Mouse (Mus musculus) lung, postnatal 10 days (tissue): Measurements from ENCODE around the gene Scn11a.

Experiments used
- DNase-seq: peaks from one replicate; pipeline ENCODE4 v3.0.0; 2021

Scn11a gene

GRCm38 (mm10) chr9:119825297-119825696, at the start of gene Scn11a:
Scn11a (minus strand) TSS chr9:119825456.
- DNase-seq, result no peak

DNA sequence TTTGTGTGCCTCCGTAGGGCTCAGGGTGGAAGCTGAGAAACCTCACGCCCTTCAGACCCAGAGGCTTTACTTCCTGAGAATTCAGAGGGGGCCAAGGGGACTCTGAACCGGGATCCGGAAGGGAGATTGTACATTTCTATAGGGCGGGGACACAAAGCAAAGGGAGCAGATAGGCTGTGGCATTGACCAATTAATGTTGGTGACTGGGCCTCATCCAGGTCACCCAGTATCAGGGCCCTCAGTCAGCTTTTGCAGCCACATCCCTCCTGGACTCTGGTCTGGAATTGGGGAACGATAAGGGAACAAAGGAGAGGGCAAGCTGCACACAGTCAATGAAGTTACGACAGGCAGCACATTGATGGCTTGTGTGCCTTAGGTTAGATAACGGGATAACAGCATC, 28.9 kb upstream of the Scn11a start:
- DNase-seq, result no peak

GRCm38 (mm10) chr9:119853071-119853846, 28.0 kb upstream of the Scn11a start:
- DNase-seq, result no peak

GRCm38 (mm10) chr9:119852347-119853030, 27.2 kb upstream of the Scn11a start:
- no peak for DNase-seq

DNA sequence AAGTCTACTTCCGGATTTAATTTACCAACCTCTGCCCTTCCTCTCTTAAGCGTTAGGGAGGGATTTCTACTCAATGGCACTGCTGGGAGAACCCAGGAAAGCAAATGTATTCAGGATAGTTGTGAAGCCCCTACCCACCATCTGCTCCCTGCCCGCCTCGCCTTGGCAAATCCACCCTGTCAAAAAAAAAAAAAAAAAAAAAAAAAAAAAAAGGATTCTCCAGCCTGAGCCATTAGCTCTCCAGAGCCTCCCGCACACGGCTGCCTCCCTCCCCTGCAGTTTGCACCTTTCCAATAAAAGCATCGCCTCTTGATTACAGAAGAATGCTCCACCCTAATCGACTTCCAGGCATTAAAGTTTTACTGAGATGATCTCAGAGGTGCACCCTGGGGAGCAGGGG, 24.0 kb upstream of the Scn11a start:
- no peak for DNase-seq

DNA sequence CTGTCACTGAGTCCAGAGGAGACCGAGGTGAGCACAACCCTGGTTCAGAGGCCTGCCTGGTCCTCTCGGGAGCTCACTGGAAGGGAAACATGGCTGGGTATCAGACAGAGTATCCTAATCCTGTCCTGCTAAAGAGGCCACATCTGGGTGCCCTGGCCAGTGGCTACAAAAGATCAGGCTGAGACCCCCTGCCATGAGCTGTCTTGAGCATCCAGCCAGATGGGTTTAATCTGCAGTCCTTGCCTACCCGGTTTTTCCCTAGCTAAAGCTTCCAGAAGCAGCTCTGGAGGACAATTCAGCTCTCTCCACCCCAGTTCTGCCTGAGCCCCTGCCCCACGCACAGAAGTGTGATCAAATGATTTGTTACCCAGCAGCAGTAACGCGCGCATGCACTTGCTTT, 23.4 kb upstream of the Scn11a start:
- no peak for DNase-seq

DNA sequence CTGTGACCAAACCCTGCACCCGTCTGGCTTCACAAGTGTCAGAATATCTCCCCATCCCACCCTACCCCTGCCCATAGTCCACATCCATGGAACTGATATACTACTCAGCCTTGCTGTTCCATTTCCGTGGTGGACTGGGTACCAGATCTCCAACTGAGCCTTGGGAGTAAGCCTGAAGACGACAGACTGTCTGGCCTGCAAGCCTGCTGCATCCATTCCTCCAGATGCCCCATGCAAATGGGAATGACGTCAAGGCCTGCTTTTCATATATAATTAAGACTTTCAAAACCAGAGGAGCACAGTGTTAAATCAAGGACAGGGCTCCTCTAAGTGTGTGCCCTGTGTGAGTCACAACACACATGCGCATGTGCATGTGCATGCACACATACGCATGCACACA, 21.9 kb upstream of the Scn11a start:
- DNase-seq, result no peak

- DNase-seq, result no peak
Measured at GRCm38 (mm10) chr9:119844724-119845123, 19.5 kb upstream of the Scn11a start.

DNA sequence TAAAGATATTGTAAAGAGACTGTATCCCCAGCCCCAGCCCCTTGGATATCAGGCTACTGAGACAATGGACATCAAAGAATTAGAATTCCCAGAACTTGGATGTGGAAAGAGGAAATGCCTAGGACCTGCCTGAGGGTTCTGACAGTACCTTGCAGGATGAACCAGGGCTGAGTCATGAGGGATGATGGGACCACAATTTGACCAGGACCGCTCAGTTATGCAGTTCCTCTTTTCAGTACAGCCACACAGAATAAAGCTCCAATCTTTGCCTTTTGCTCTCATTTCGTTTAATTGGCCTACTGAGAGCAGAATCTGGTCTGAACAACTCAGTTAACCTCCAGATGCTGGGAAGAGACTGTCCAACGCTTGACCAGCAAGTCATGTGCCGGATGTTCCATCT, 18.3 kb upstream of the Scn11a start:
- no peak for DNase-seq

DNA sequence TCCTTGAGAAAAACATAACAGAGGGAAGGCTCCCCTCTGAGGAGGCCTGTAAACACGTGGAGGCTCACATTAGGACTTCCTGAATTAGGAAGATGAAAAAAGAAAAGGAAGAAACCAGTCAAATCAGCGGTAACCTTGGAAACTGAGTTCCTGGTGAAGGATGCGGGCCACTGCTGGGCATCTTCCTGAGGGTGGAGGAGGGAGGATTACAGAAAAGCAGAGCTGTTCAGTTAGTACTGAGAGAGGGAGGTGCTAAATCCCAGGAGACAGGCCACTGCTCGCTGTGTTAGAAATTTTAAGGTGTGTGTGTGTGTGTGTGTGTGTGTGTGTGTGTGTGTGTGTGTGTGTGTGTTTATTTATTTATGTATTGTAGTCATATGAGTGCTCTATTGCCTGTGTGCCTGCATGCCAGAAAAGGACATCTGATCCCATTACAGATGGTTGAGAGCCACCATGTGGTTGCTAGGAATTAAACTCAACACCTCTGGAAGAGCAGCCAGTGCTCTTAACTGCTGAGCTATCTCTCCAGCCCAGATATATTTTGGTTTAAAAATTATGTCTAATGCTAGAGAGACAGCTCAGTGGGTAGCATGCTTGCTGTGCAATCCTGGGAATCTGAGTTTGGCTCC, 17.4 kb upstream of the Scn11a start:
- no peak for DNase-seq

DNA sequence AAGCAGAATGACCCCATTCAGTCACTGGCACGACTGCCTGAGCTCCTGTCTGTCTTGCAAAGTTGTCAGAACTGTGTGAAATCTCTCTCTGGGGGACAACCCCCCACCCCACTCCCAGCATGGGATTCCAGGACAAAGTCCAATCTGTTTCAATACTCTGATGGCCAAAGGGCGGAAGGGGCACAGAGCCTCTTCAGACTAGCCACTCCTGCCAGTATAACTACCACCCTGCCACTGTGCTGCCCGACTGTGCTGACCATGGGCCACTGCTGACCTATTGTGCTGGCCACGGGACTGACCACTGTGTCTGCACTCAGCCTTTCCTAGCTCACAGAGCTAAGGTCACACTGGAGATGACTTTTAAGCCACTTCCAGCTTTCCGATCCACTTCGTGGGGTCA, 16.8 kb upstream of the Scn11a start:
- no peak for DNase-seq

- DNase-seq, result no peak
Measured at GRCm38 (mm10) chr9:119841159-119841558, 15.9 kb upstream of the Scn11a start.

- DNase-seq, result no peak
Measured at GRCm38 (mm10) chr9:119835581-119836125, 10.4 kb upstream of the Scn11a start.

DNA sequence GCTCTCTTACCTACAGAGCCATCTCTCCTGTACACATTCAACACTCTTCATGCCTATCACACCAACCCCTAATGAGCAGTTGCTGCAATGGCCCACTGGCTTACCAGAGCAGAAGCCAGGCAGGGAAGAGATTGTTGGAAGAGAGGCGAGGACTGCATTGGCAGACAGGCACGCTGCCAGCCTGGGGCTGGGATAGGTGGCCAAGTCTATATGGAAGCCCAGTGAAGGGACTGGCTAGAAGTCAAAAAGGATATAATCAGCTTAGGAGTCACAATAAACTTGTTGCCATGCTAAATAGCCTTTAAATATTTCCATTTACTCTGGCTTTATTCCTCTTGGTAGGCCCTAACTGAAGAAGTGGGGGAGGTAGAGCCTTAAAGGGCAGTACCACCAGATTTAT, 5.7 kb upstream of the Scn11a start:
- no peak for DNase-seq

- DNase-seq, result peak; percentile 32
Measured at GRCm38 (mm10) chr9:119823722-119824121, 1.5 kb downstream of the Scn11a start.

DNA sequence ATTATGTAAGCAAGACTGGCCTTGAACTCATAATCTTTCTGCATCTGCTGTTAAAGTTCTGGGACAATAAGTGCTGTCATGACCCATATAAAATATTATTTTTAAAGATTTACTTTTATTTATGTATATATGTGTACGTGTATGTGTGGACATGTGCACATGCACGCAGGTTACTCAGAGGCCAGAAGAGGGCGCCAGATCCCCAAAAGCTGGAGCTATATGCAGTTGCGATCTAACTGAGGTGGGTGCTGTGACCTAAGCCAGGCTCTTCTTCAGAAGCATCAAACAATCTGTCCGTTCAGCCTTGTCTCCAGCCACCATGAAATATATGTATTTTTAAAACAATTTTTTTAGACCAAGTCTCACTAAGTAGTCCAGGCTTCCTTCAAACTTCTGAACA, 11.6 kb downstream of the Scn11a start:
- DNase-seq, result no peak

DNA sequence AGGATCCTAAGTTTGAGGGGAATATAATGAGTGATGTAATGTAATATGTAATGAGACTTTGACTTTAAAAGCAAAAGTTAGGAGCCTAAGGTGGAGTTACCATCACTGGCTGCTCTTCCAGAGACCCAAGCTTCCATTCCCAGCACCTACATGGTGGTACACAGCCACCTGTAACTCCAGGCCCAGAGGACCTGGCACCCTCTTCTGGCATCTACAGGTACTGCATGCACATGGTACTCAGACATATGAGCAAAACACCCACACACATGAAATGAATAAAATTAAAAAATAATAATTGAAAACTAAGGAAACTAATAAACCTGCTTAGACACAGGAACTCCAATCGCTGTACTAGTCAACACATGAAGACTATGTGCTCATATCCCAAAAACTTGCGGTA, 18.8 kb downstream of the Scn11a start:
- DNase-seq, result no peak

- DNase-seq, result no peak
Measured at GRCm38 (mm10) chr9:119804501-119804847, 20.8 kb downstream of the Scn11a start.

DNA sequence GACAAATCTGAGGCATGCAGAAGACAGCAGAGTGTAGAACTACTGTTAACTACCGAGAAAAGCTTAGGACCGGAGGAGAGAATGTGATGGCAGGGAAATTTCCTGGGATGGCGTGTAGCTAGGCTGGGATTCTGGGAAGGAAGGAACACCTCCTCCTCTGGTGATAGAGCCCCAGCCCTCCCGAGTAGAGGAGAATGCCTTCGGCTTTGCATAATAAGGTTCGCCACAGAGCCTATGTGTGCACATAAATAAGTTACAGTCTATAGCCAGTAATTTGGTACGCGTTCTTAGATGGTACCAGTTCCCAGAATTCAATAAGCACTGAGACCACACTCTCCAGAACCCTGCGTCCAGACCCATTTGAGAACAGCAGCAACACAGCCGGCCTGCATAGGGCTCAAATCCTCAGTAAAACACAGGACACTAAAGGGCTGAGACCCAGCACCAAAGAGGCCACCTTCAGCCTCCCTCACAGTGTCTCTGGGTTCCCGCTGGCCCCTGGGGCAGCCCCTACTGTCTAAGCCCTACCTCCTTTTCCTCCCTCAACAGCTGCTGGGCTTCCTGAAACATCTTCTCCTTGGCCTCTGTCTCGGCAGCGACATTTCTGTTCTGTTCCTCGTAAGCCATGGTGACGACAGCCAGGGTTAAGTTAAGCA, 21.3 kb downstream of the Scn11a start:
- no peak for DNase-seq

GRCm38 (mm10) chr9:119803169-119803827, 22.0 kb downstream of the Scn11a start:
- DNase-seq, result no peak

- DNase-seq, result no peak
Measured at GRCm38 (mm10) chr9:119801460-119801859, 23.8 kb downstream of the Scn11a start.

DNA sequence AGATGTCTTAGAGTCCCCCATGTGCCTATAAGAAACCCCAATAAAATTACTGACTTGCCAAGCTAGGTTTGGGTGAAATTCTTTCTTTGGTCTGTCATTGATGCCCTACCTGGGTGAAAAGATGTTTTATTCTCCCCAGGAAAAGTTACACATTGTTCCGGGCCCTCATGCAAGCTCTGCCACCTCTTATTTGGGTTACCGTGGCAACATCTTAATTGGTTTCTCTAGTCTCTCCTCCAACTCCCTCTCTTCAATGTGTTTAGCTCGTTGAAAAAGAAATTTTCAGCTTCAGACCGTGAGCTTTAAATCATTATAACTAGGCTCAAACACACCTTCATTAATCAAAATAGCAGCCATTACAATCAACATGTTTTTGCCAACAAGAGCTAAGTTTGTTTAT, 28.5 kb downstream of the Scn11a start:
- DNase-seq, result no peak
